Mouse (Mus musculus) erythroblast, embryonic 14.5 days (primary cell): ENCODE measurements at regions not wholly inside any gene's neighbourhood (a gene's known extent, or its start where the extent isn't known, plus 50 kb on each side); places are given as distances from the start of the nearest gene placed in this dataset.

Source experiments
- GATA1 ChIP-seq: IDR thresholded peaks from 2 replicates; pipeline ENCODE4 v1.6.1; 2012; ENCODE audit warnings: low read length, inconsistent platforms, mixed read lengths
- TAL1 ChIP-seq: IDR thresholded peaks from 3 replicates; pipeline ENCODE4 v1.6.1; 2012; ENCODE audit warnings: low read length, inconsistent platforms, mixed read lengths

DNA sequence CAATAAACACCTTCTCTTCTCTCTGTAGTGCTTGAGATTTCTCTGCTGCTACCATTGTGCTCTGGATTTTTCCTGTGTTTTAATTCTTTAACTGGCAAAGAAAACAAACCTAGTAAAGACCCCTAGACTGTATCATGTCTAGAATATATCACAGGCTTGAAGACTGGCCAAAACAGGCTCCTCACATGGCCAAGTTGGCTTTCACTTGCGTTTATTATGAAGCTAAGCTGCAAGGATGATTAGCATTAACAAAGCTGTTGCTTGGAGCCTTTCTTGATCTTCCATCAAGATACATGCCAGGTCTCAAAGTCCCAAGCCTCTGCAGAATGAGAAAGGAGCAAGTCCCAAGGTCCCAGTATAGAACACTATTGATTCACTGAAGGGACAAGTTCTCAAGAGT is 551.9 kb upstream of the Klf4 start:
- TF ChIP-seq TAL1 (no peak), GATA1 (no peak)
